Mouse (Mus musculus) spleen, adult 2 months (tissue): ENCODE data around the gene 1700018B08Rik.

Experiments
- CTCF ChIP-seq: fragments of 200-500 bp; IDR thresholded peaks from 2 replicates; pipeline ENCODE4 v1.5.1; 2011; ENCODE audit warnings: mild to moderate bottlenecking, inconsistent platforms; ENCODE audit not compliant: insufficient read depth, insufficient read length, insufficient replicate concordance; ENCODE audit errors: extremely low read depth
- POLR2A ChIP-seq: fragments of 200-500 bp; IDR thresholded peaks from 2 replicates; pipeline ENCODE4 v1.6.1; 2011; ENCODE audit warnings: low read depth, low read length, inconsistent platforms

GRCm38 (mm10) chr8:121578676-121579451 lies 34.7 kb upstream of the 1700018B08Rik start, which contains the start of gene Fbxo31:
- TF ChIP-seq POLR2A (peak; percentile 51), CTCF (no peak)
